Mouse (Mus musculus) thymus, adult 2 months (tissue): ENCODE results near the gene Igfbp2.

Experiments used
- CTCF ChIP-seq: fragments of 200-500 bp; IDR thresholded peaks from 2 replicates; pipeline ENCODE4 v1.5.1; 2012; ENCODE audit warnings: mild to moderate bottlenecking, control low read depth, low read length, moderate library complexity, borderline replicate concordance; ENCODE audit not compliant: control insufficient read depth, poor library complexity, insufficient read depth; ENCODE audit errors: extremely low read depth
- POLR2A ChIP-seq: fragments of 200-500 bp; IDR thresholded peaks from 2 replicates; pipeline ENCODE4 v1.6.1; 2012; ENCODE audit warnings: mild to moderate bottlenecking, low read length, control low read depth, moderate library complexity; ENCODE audit not compliant: control insufficient read depth, poor library complexity, insufficient read depth; ENCODE audit errors: extremely low read depth

GRCm38 (mm10) chr1:72811061-72811460 is 13.2 kb upstream of the Igfbp2 start:
- no peak for TF ChIP-seq POLR2A
- TF ChIP-seq CTCF = no peak
